In genomic region chr3:109775200-109775599, GRCm38 (mm10) we compare ENCODE assay signal across 18 mouse cellular contexts.
"Had no signal": no experiment of that assay in that cellular context is flagged by ENCODE, and none has a peak within 500 bp of the region (broad histone marks: within the 10 kb centered on the region; RNA-seq: fewer than 3 reads in every experiment).

No protein-coding gene starts in this region.

- H3K4me3 ChIP-seq: lung, embryonic 15.5 days; megakaryocyte, embryonic 14.5 days; midbrain, embryonic 13.5 days; midbrain, embryonic 15.5 days; neural tube, embryonic 12.5 days; stomach, embryonic 15.5 days had no signal

- ATAC-seq: liver, postnatal 0 days; lung, postnatal 0 days; midbrain, embryonic 13.5 days; midbrain, embryonic 15.5 days had no signal

- H3K9me3 ChIP-seq: lung, embryonic 15.5 days; megakaryocyte, embryonic 14.5 days; midbrain, embryonic 13.5 days; midbrain, embryonic 15.5 days; neural tube, embryonic 12.5 days; stomach, embryonic 15.5 days had no signal

- H3K9ac ChIP-seq: liver, postnatal 0 days; lung, embryonic 15.5 days; midbrain, embryonic 13.5 days; midbrain, embryonic 15.5 days; neural tube, embryonic 12.5 days; stomach, embryonic 15.5 days had no signal

- DNase-seq: liver, postnatal 0 days; lung, adult 2 months; lung, postnatal 14 days; lung, postnatal 36 days; right cerebral cortex, postnatal 14 days; thymus, adult 2 months; thymus, postnatal 25 days; thymus, postnatal 4 days had no signal

- H3K4me2 ChIP-seq: lung, embryonic 15.5 days; midbrain, embryonic 11.5 days; midbrain, embryonic 13.5 days; midbrain, embryonic 15.5 days; neural tube, embryonic 12.5 days; stomach, embryonic 15.5 days had no signal

- H3K4me1 ChIP-seq: lung, embryonic 15.5 days; megakaryocyte, embryonic 14.5 days; midbrain, embryonic 15.5 days; neural tube, embryonic 12.5 days; stomach, embryonic 15.5 days had no signal

- H3K36me3 ChIP-seq: lung, embryonic 15.5 days; midbrain, embryonic 13.5 days; midbrain, embryonic 15.5 days; neural tube, embryonic 12.5 days; stomach, embryonic 15.5 days had no signal

- H3K27me3 ChIP-seq: lung, embryonic 15.5 days; megakaryocyte, embryonic 14.5 days; midbrain, embryonic 13.5 days; midbrain, embryonic 15.5 days; neural tube, embryonic 12.5 days; stomach, embryonic 15.5 days had no signal

- H3K27ac ChIP-seq: lung, embryonic 15.5 days; macrophage; midbrain, embryonic 13.5 days; midbrain, embryonic 15.5 days; neural tube, embryonic 12.5 days; stomach, embryonic 15.5 days; stomach, postnatal 0 days had no signal
